Mouse (Mus musculus) urinary bladder, adult 18-20 months (tissue): ENCODE data around the gene Tmem169.

Experiments
- DNase-seq, 2 experiments: peaks; one replicate each; pipeline ENCODE4 v3.0.0; 2022; ENCODE audit warnings: low spot score in 2 of 2, mixed read lengths in 2 of 2

The Tmem169 gene

GRCm38 (mm10) chr1:72323248-72323647, 39.1 kb downstream of the Tmem169 start:
- no peak for DNase-seq

GRCm38 (mm10) chr1:72326162-72326821, 42.1 kb downstream of the Tmem169 start:
- DNase-seq: no peak

- no peak for DNase-seq
Measured at GRCm38 (mm10) chr1:72334807-72335206, 50.6 kb downstream of the Tmem169 start.

GRCm38 (mm10) chr1:72336780-72337179, 52.6 kb downstream of the Tmem169 start:
- DNase-seq: no peak

- DNase-seq: no peak
Measured at GRCm38 (mm10) chr1:72338341-72338740, 54.2 kb downstream of the Tmem169 start.

GRCm38 (mm10) chr1:72347873-72348272, 63.7 kb downstream of the Tmem169 start:
- DNase-seq: no peak
